Mouse (Mus musculus): ENCODE data around the gene Ttll4.

DNA sequence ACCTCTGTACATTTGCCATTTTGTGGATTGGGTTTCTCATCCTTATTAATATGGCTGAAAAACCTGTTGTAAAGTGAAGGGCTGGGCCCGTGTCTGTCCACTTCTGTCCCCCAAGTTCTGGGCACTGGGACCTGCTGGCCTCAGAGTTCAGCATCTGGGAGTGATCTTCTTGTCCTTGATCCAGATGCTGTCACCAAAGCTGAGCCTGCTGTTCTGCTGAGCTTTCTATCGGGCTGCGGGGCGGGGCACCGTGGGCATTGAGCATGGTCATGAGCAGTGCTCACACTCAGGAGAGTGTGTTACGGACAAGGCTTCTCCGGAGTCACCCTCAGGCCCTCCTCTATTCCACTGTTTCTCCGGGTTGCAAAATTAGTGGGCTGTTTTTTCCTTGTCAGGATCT is 56.6 kb downstream of the Ttll4 start:
- TF ChIP-seq POLR2A (IDR thresholded peaks at IDR 0.05; ENCODE audit: borderline replicate concordance, control insufficient read depth, low read depth, low read length), result no peak
- TF ChIP-seq CTCF (IDR thresholded peaks at IDR 0.05; ENCODE audit: control insufficient read depth, insufficient read depth, low read length), result no peak
